Mouse (Mus musculus): ENCODE data around the gene Emc8.

Gene Emc8

GRCm38 (mm10) chr8:120642031-120642662, 26.2 kb downstream of the Emc8 start:
- DNase-seq (ENCODE audit: low spot score in 2 of 2) = no peak

- no peak for DNase-seq (ENCODE audit: low spot score in 2 of 2)
These were observed 27.1 kb downstream of the Emc8 start for GRCm38 (mm10) chr8:120641245-120641644.

GRCm38 (mm10) chr8:120634329-120634839, 34.0 kb downstream of the Emc8 start:
- peak; percentile 25 to 34 for DNase-seq (ENCODE audit: low spot score in 2 of 2)

GRCm38 (mm10) chr8:120633665-120634271, 34.6 kb downstream of the Emc8 start:
- DNase-seq (ENCODE audit: low spot score in 2 of 2) = no peak

GRCm38 (mm10) chr8:120632969-120633664, 35.3 kb downstream of the Emc8 start:
- DNase-seq (ENCODE audit: low spot score in 2 of 2) = no peak

GRCm38 (mm10) chr8:120631441-120632375, 36.7 kb downstream of the Emc8 start:
- no peak for DNase-seq (ENCODE audit: low spot score in 2 of 2)

GRCm38 (mm10) chr8:120630848-120631247, 37.5 kb downstream of the Emc8 start:
- DNase-seq (ENCODE audit: low spot score in 2 of 2) = no peak

- no peak for DNase-seq (ENCODE audit: low spot score in 2 of 2)
These were observed 38.3 kb downstream of the Emc8 start for GRCm38 (mm10) chr8:120630031-120630430.

GRCm38 (mm10) chr8:120627298-120627697, 41.1 kb downstream of the Emc8 start:
- no peak for DNase-seq (ENCODE audit: low spot score in 2 of 2)

GRCm38 (mm10) chr8:120626461-120626860, 41.9 kb downstream of the Emc8 start:
- no peak for DNase-seq (ENCODE audit: low spot score in 2 of 2)

- no peak for DNase-seq (ENCODE audit: low spot score in 2 of 2)
These were observed 44.8 kb downstream of the Emc8 start for GRCm38 (mm10) chr8:120623608-120624007.

GRCm38 (mm10) chr8:120622161-120622560, 46.2 kb downstream of the Emc8 start:
- no peak for DNase-seq (ENCODE audit: low spot score in 2 of 2)

- no peak for DNase-seq (ENCODE audit: low spot score in 2 of 2)
These were observed 47.9 kb downstream of the Emc8 start for GRCm38 (mm10) chr8:120620441-120620840.

GRCm38 (mm10) chr8:120619235-120620180, 48.9 kb downstream of the Emc8 start:
- no peak for DNase-seq (ENCODE audit: low spot score in 2 of 2)

GRCm38 (mm10) chr8:120618110-120618509, 50.3 kb downstream of the Emc8 start:
- DNase-seq (ENCODE audit: low spot score in 2 of 2) = peak; percentile 51 to 59

- no peak for DNase-seq (ENCODE audit: low spot score in 2 of 2)
These were observed 51.4 kb downstream of the Emc8 start for GRCm38 (mm10) chr8:120616663-120617626.

GRCm38 (mm10) chr8:120614491-120614890, 53.9 kb downstream of the Emc8 start:
- DNase-seq (ENCODE audit: low spot score in 2 of 2) = no peak

GRCm38 (mm10) chr8:120610824-120611223, 57.5 kb downstream of the Emc8 start:
- no peak for DNase-seq (ENCODE audit: low spot score in 2 of 2)

GRCm38 (mm10) chr8:120607885-120608284, 60.5 kb downstream of the Emc8 start:
- DNase-seq (ENCODE audit: low spot score in 2 of 2) = peak; percentile 58 to 74
